Mouse (Mus musculus) megakaryocyte, embryonic 14.5 days (primary cell): ENCODE results near the gene Sds. TPM values are rescaled to one million over a fixed set of nuclear protein-coding genes. Genes with fewer than 3 reads are reported as not detected.

Source experiments
- H3K27me3 ChIP-seq: replicated peaks from 2 replicates; pipeline ENCODE3; 2012; ENCODE audit warnings: inconsistent platforms
- H3K36me3 ChIP-seq: replicated peaks from 2 replicates; pipeline ENCODE3; 2012; ENCODE audit warnings: low read length, inconsistent platforms, mixed read lengths
- H3K4me1 ChIP-seq: 2 replicates; pipeline ENCODE4 v1.6.1; 2012; ENCODE audit warnings: inconsistent platforms
- H3K4me3 ChIP-seq: replicated peaks from 2 replicates; pipeline ENCODE3; 2012; ENCODE audit warnings: moderate library complexity, mild to moderate bottlenecking, inconsistent platforms
- H3K9me3 ChIP-seq: 2 replicates; pipeline ENCODE4 v1.6.1; 2012; ENCODE audit warnings: inconsistent platforms
- FLI1 ChIP-seq: IDR thresholded peaks from 2 replicates; pipeline ENCODE4 v1.6.1; 2012; ENCODE audit warnings: low read length, inconsistent platforms, mixed read lengths
- GATA1 ChIP-seq: IDR thresholded peaks from 3 replicates; pipeline ENCODE4 v1.6.1; 2012; ENCODE audit warnings: mixed read lengths, low read length, inconsistent platforms, borderline replicate concordance
- polyA plus RNA-seq: library from polyadenylated mRNA; stranded (reverse); fragments of >175 nt; gene quantifications from 2 replicates; pipeline ENCODE4 v1.2.3, GENCODE M21; 2012; ENCODE audit warnings: low replicate concordance; ENCODE audit not compliant: insufficient read depth

Gene Sds
- polyA plus RNA-seq = not detected in 2 replicates

DNA sequence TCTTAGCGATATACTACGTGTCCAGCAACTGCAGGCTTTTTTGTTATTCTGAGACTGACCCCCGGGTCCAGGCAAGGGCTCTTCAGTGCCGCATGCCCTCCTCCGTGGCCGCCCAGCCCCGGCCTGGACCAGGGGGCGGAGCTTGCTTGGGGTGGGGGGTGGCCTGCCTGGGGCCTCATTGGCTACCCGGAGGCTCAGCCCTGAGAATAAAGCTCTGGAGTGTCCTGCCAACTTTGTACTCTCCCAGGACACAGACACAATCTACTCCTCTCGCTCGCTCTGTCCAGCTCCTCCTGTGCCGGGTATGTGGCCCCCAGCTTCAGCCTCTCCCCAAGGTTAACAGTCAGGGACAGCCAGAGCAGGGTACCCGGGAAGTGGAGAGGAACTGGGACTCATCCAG, at the start of gene Sds:
Gene Sds, plus strand, starts transcription at position 231 of the 400 bp plus-strand sequence.
- Histone ChIP-seq H3K4me3 (no peak within 1 kb of the TSS), H3K27me3 (peaks cover 82% of the 10 kb centered on the region)
- TF ChIP-seq GATA1 (no peak), FLI1 (no peak)

DNA sequence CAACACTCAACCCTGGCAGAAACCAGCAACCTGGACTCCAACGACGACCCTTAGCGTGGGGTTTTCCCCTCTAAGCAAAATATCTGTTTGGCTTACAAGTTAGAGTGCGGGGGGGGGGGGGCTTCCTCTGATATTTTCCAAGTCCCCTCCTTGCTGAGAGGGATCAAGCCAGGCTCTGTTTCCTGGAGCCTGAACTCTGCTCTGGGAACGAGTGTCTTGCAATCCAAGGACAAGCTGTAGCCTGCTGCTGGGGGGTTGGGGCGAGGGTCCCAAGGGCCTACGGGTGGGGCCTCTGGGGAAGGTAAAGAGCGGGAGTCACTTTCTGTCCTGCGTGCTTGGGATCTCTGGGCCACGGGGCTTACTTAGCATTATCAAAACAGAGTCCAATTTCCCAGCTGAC, 49.8 kb upstream of the Sds start:
- TF ChIP-seq GATA1 (no peak), FLI1 (no peak)
- H3K27me3 ChIP-seq = peaks cover 88% of the 10 kb centered on the region
- no peaks in the 10 kb centered on the region for H3K9me3 ChIP-seq
- H3K36me3 ChIP-seq = no peaks in the 10 kb centered on the region
- H3K4me3 ChIP-seq = no peak overlapping the region
- H3K4me1 ChIP-seq = no peaks in the 10 kb centered on the region

More for the DNA sequence above, at the start of gene Sds:
- peaks cover 12% of the 10 kb centered on the region for H3K4me1 ChIP-seq
- no peaks in the 10 kb centered on the region for H3K36me3 ChIP-seq
- H3K9me3 ChIP-seq = 0 out of 2 replicates have a peak, but pooled peaks cover 5% of the 10 kb centered on the region

DNA sequence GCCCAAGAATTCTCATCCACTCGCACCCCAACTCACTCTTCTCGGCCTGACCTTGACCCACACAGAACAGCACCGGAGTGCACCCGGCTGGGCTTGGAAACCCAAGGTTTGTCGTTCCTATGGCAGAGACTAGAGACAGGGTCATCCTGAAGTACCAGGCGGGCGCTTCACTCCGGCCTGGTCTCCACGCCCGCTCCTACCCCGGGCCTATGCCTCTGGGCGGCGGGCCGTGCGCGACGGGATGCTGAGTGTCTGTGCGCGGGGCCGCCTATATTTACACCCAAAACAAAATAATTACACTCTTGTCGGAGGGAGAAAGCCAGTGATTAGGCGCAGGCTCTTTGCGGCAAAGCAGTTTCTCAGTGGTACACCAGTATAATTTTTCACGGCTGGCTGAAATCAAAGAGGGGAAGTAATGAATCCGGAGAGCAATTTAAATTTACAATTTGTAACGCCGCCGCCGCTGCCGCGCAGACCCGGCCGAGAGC, 48.8 kb upstream of the Sds start:
- Histone ChIP-seq H3K4me1 (0 out of 2 replicates have a peak, but pooled peaks cover 3% of the 10 kb centered on the region), H3K4me3 (no peak overlapping the region), H3K36me3 (no peaks in the 10 kb centered on the region), H3K9me3 (no peaks in the 10 kb centered on the region), H3K27me3 (peaks cover 89% of the 10 kb centered on the region)
- TF ChIP-seq GATA1 = no peak
- TF ChIP-seq FLI1 = no peak

DNA sequence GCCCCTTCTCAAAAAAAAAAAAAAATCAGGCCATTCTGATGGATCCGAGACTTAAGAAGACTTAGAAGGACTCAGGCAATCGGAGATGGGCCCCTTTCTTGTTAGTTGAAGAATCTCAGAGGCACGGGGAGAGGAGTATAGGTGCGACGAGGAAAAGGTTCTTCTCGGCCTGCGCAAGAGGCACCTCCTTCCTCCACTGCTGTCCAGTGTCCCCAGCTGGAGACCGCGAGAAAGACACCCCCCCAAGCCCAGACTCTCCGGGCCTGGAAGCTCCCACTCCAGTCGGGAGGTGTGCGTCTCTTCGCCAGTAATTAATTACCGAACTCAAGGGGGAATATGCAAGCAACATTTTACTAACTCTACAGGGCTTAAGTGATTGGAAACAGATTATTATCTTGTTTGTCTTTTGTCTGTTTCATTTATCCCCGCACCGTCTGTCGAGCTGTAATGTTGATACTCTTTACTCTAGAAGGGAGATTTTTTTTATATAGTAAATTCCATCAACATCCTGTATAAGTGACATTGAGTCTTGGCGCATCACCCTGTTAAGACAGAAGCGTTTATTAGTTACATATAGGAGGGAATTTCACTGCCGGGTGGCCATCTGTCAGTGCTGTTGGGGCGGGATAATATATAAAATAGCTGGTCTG, 48.0 kb upstream of the Sds start:
- H3K4me3 ChIP-seq = no peak overlapping the region
- H3K27me3 ChIP-seq = peaks cover 91% of the 10 kb centered on the region
- H3K9me3 ChIP-seq = no peaks in the 10 kb centered on the region
- 0 out of 2 replicates have a peak, but pooled peaks cover 3% of the 10 kb centered on the region for H3K4me1 ChIP-seq
- H3K36me3 ChIP-seq = no peaks in the 10 kb centered on the region
- no peak for TF ChIP-seq GATA1
- TF ChIP-seq FLI1 = no peak

DNA sequence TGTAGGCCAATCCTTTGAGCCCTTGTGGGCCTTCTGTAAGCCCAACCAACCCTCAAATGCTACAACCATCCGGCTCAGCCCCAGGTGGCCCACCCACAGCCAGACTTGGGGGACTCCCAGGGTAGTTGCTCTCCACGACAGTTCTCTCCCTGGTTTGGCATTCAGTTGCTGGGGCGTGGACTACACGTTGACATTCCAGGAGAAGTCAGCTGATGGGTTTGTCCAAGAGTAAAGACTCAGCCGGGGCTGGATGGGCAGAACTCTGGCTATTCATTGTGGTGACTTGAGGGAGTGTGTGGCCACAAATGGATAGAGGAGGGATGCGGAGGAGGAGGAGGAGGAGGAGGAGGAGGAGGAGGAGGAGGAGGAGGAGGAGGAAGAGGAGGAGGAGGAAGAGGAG, 47.3 kb upstream of the Sds start:
- H3K4me3 ChIP-seq = no peak overlapping the region
- H3K27me3 ChIP-seq = peaks cover 92% of the 10 kb centered on the region
- H3K36me3 ChIP-seq = no peaks in the 10 kb centered on the region
- no peak for TF ChIP-seq GATA1
- no peak for TF ChIP-seq FLI1
- 0 out of 2 replicates have a peak, but pooled peaks cover 3% of the 10 kb centered on the region for H3K4me1 ChIP-seq
- no peaks in the 10 kb centered on the region for H3K9me3 ChIP-seq

DNA sequence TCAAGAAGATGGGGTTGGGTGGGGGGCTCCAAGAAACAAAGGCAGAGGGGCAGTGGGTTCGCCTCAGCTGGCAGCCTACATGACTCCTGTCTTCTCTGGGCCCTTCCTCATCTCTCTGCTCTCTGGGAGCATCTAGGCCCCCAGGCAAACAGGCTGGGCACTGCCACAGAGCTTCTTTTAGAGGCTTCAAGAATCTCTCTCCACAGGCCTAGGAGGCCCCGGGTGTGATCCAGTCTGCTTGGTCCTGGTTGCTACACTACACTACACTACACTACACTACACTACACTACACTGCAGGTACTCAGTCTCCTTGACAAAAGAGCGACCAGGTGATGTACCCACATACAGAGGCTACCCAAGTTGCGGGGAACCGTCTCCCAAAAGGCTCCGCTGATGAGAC, 46.6 kb upstream of the Sds start:
- Histone ChIP-seq H3K36me3 (no peaks in the 10 kb centered on the region), H3K9me3 (no peaks in the 10 kb centered on the region), H3K27me3 (peaks cover 93% of the 10 kb centered on the region), H3K4me1 (0 out of 2 replicates have a peak, but pooled peaks cover 3% of the 10 kb centered on the region), H3K4me3 (no peak overlapping the region)
- TF ChIP-seq GATA1 = no peak
- TF ChIP-seq FLI1 = no peak

DNA sequence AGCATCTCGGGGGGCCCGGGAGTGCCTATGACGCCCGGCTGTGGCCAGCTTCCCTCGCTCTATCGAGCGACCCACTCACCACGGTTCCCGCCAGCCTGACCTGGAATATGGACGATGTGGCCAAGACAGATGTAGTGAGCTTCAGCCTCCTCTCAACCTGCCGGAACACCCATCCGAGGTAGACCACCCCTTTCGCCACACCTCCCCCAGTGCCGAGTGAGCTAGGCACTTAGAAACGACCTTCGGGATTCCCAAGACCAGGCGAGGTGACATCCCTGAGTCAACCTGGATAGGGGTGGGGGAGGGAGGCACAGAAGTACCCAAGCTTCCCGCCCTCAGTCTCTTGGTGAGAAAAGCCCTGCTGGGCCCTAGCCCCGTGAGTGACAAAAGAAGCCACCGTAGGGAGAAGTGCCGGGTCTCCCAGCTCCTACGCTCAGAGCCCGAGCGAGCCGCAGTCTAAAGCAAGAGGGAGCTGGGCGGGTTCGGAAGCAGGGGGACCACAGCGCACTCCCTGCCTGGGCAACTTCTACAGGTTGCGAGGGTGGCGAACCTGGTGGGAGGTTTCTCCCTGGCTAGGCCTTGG, 45.2 kb upstream of the Sds start:
- TF ChIP-seq FLI1 = no peak
- TF ChIP-seq GATA1 = no peak
- Histone ChIP-seq H3K27me3 (peaks cover 96% of the 10 kb centered on the region), H3K4me3 (no peak overlapping the region), H3K36me3 (no peaks in the 10 kb centered on the region), H3K9me3 (no peaks in the 10 kb centered on the region), H3K4me1 (peaks cover 12% of the 10 kb centered on the region)

DNA sequence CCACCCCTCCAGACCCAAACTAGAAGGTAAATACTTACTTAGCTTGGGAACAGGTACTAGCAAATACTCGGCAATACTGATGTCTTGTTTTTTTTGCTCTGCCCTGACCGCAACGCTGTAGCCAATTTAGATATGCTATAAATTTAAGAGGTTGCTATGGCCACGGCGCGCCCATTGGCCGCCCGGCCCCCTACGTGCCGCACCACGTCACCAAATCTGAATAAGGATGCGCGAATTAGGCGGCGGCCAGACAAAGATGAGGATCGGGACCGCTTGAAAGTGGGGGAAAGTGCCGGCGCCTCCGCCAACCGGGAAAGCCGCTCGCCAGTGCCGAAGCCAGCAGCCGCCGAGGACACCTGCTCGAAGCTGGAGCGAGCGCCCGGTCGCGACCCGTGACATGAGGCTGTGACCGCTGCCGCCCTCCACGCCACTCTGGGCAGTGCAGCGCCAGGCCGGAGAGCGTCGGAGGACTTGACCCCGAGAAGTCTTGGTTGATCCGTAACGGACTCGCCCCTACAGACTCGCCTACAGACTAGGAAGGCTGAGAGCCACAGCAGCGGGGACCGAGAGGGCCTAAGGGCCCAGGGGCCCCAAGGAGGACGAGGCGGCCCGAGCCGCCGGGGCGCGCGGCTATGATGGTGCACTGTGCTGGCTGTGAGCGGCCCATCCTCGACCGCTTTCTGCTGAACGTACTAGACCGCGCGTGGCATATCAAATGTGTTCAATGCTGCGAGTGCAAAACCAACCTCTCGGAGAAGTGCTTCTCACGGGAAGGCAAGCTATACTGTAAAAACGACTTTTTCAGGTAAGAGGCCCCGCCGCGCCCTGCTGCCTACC, 44.5 kb upstream of the Sds start, which contains the start of gene Lhx5:
Gene Lhx5, plus strand, starts transcription at position 51 of the 837 bp plus-strand sequence.
- no peaks in the 10 kb centered on the region for H3K36me3 ChIP-seq
- TF ChIP-seq FLI1 (no peak), GATA1 (no peak)
- H3K4me1 ChIP-seq = peaks cover 18% of the 10 kb centered on the region
- H3K27me3 ChIP-seq = peaks cover 96% of the 10 kb centered on the region
- H3K9me3 ChIP-seq = no peaks in the 10 kb centered on the region
- H3K4me3 ChIP-seq = no peak within 1 kb of the TSS

DNA sequence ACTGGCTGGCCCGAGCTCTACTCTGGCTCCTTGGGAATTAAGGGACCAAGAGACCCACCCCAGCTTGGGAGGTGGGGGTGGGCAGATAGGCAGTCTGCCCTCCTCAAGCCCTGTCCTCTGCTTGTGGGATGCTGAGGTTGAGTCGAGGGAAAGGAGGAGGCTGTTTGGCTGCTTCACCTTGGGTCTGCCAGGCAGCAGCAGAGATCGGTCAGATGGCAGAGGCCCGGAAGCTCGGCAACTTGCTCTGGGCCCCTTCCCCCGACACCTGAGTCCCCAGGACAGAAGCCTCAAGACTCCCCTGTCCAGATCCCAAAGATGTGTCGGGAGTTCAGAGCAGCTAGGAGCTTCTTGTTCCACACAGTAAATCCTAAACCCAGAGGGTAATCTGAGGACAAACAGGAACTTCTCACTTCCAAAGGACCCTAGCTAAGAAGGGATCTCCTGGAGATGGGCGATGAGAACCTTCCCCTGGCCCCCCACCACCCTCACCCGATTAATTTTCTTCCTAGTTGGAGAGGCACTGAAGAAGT, 43.8 kb upstream of the Sds start:
- H3K27me3 ChIP-seq = peaks cover 96% of the 10 kb centered on the region

More for the DNA sequence above, 43.8 kb upstream of the Sds start:
- Histone ChIP-seq H3K4me1 (peaks cover 19% of the 10 kb centered on the region), H3K4me3 (no peak overlapping the region), H3K36me3 (no peaks in the 10 kb centered on the region), H3K9me3 (no peaks in the 10 kb centered on the region)
- TF ChIP-seq FLI1 (no peak), GATA1 (no peak)
